In genomic region chr7:16959539-16960187, GRCm38 (mm10) we compare ENCODE assay signal across 9 mouse cellular contexts. TPM values are rescaled to one million over a fixed set of nuclear protein-coding genes. Genes with fewer than 3 reads are reported as not detected.
DNase-seq lines count a peak whose midpoint lies in the region; ATAC-seq lines count a peak whose summit lies in the region.
"Had no signal": no experiment of that assay in that cellular context is flagged by ENCODE, and none has a peak within 500 bp of the region (broad histone marks: within the 10 kb centered on the region; RNA-seq: fewer than 3 reads in every experiment).

Pnmal1 (plus strand) TSS chr7:16959679.

- peak within 1 kb of the TSS; percentile 37; the same call in 1 of the 2 replicates for H3K9ac ChIP-seq in kidney, embryonic 14.5 days (ENCODE audit: low read depth, low read length)
- H3K9ac ChIP-seq in forebrain, embryonic 15.5 days (replicated peaks), result peak within 1 kb of the TSS; percentile 51
- peak within 1 kb of the TSS; percentile 43 for H3K9ac ChIP-seq in midbrain, embryonic 15.5 days

- no peak within 1 kb of the TSS for H3K4me3 ChIP-seq in kidney, embryonic 14.5 days (ENCODE audit: low read length)
- H3K4me3 ChIP-seq in forebrain, embryonic 15.5 days, result peak within 1 kb of the TSS; percentile 46
- H3K4me3 ChIP-seq in midbrain, embryonic 15.5 days, result peak within 1 kb of the TSS; percentile 46

- H3K4me1 ChIP-seq in kidney, embryonic 14.5 days (ENCODE audit: control insufficient read depth, insufficient read depth, low read length), result no peaks in the 10 kb centered on the region
- H3K4me1 ChIP-seq in forebrain, embryonic 15.5 days, result peaks cover 56% of the 10 kb centered on the region
- H3K4me1 ChIP-seq in midbrain, embryonic 15.5 days, result peaks cover 63% of the 10 kb centered on the region

- DNase-seq in kidney, postnatal 25 days, result no peak
- peak; percentile 90 for DNase-seq in cerebellum, adult 11-12 months
- DNase-seq in layer of hippocampus, adult 9-11 months, result peak; percentile 96
- peak; percentile 68 for DNase-seq in testis, postnatal 14 days (ENCODE audit: low spot score)

- no peaks in the 10 kb centered on the region for H3K27me3 ChIP-seq in kidney, embryonic 14.5 days (ENCODE audit: control insufficient read depth, insufficient read depth, low read length)
- no peaks in the 10 kb centered on the region for H3K27me3 ChIP-seq in forebrain, embryonic 15.5 days
- no peaks in the 10 kb centered on the region for H3K27me3 ChIP-seq in midbrain, embryonic 15.5 days (replicated peaks)

- no peaks in the 10 kb centered on the region for H3K36me3 ChIP-seq in kidney, embryonic 14.5 days (ENCODE audit: control insufficient read depth, insufficient read depth, low read length)
- no peaks in the 10 kb centered on the region for H3K36me3 ChIP-seq in forebrain, embryonic 15.5 days
- no peaks in the 10 kb centered on the region; the same call in 1 of the 2 replicates for H3K36me3 ChIP-seq in midbrain, embryonic 15.5 days (replicated peaks)

- ATAC-seq in kidney, embryonic 14.5 days (ENCODE audit: low FRiP score, low TSS enrichment), result peak; percentile 88
- ATAC-seq in forebrain, embryonic 15.5 days (replicated peaks), result peak; percentile 93
- ATAC-seq in midbrain, embryonic 15.5 days (replicated peaks), result peak; percentile 93
- no peak for ATAC-seq in megakaryocyte, adult 5-6 weeks (ENCODE audit: poor library complexity, severe bottlenecking)

- H3K4me2 ChIP-seq in kidney, embryonic 14.5 days (replicated peaks; ENCODE audit: low read depth, low read length), result peak within 1 kb of the TSS; percentile 31
- H3K4me2 ChIP-seq in forebrain, embryonic 15.5 days (replicated peaks), result peak within 1 kb of the TSS; percentile 80
- peak within 1 kb of the TSS; percentile 69 for H3K4me2 ChIP-seq in midbrain, embryonic 15.5 days

- no peaks in the 10 kb centered on the region for H3K9me3 ChIP-seq in kidney, embryonic 14.5 days (ENCODE audit: control insufficient read depth, low read length)
- H3K9me3 ChIP-seq in forebrain, embryonic 15.5 days, result no peaks in the 10 kb centered on the region
- H3K9me3 ChIP-seq in midbrain, embryonic 15.5 days, result 0 out of 2 replicates have a peak, but pooled peaks cover 2% of the 10 kb centered on the region

- H3K27ac ChIP-seq in kidney, embryonic 14.5 days (ENCODE audit: low read depth, low read length), result no peak within 1 kb of the TSS
- peak within 1 kb of the TSS; percentile 91 for H3K27ac ChIP-seq in forebrain, embryonic 15.5 days (replicated peaks)
- H3K27ac ChIP-seq in midbrain, embryonic 15.5 days, result peak within 1 kb of the TSS; percentile 96

- 8% methylated on average over 17 of the region's 17 CpGs for WGBS in kidney, embryonic 14.5 days
- WGBS in forebrain, embryonic 15.5 days, result 9% methylated on average over 17 of the region's 17 CpGs
- 3% methylated on average over 17 of the region's 17 CpGs for WGBS in midbrain, embryonic 15.5 days

RNA-seq across cellular contexts. Expression of gene Pnmal1, which starts in this region (rescaled TPM):
- polyA plus RNA-seq in kidney, embryonic 14.5 days (2014; fragmentation: Nextera tagmentation; extraction: Ambion mirVana), result 0.51 and 0.74 TPM in 2 replicates
- polyA plus RNA-seq in forebrain, embryonic 15.5 days (2015; fragmentation: Nextera tagmentation; extraction: Ambion mirVana), result 47.9 and 53.1 TPM in 2 replicates
- polyA plus RNA-seq in midbrain, embryonic 15.5 days (2015; fragmentation: Nextera tagmentation; extraction: Ambion mirVana), result 74.5 and 76.1 TPM in 2 replicates
- total RNA-seq in megakaryocyte, adult 5-6 weeks (2015), result not detected in 2 replicates
- not detected in 2 replicates for total RNA-seq in megakaryocyte, adult 5-6 weeks (2017)
- polyA plus RNA-seq: gonadal fat pad, adult 2 months had no signal

Comparison
In these comparisons a context has a peak if more than half of its experiments do, and no peak if none do; other contexts are left out.
1. RNA of gene Pnmal1 (polyA plus RNA-seq): 74.5 to 76.1 TPM in midbrain, embryonic 15.5 days and 47.9 to 53.1 TPM in forebrain, embryonic 15.5 days; 0.51 to 0.74 TPM in kidney, embryonic 14.5 days; every median in the first group is over 10 times any median in the second.
2. Peak in ATAC-seq, H3K9ac ChIP-seq and H3K4me2 ChIP-seq in kidney, embryonic 14.5 days; RNA of the gene not detected or under 1 TPM.
3. DNase-seq: peak in cerebellum, adult 11-12 months (single experiment), layer of hippocampus, adult 9-11 months (single experiment) and testis, postnatal 14 days (single experiment); none in kidney, postnatal 25 days (0 of 2).
4. Peak in every context shown above with its lines, with median percentiles within 50 percentile points of each other: H3K4me2 ChIP-seq and H3K9ac ChIP-seq.